Mouse (Mus musculus): ENCODE measurements around the gene Zfp273.
"Not testable (repeated sequence)": the region's sequence is repeated elsewhere in the genome, so short reads cannot be mapped to it uniquely, and the experiment has no call there.

Gene Zfp273

GRCm38 (mm10) chr13:67867899-67868298, 54.4 kb downstream of the Zfp273 start:
- no peak for DNase-seq (ENCODE audit: low spot score)

DNA sequence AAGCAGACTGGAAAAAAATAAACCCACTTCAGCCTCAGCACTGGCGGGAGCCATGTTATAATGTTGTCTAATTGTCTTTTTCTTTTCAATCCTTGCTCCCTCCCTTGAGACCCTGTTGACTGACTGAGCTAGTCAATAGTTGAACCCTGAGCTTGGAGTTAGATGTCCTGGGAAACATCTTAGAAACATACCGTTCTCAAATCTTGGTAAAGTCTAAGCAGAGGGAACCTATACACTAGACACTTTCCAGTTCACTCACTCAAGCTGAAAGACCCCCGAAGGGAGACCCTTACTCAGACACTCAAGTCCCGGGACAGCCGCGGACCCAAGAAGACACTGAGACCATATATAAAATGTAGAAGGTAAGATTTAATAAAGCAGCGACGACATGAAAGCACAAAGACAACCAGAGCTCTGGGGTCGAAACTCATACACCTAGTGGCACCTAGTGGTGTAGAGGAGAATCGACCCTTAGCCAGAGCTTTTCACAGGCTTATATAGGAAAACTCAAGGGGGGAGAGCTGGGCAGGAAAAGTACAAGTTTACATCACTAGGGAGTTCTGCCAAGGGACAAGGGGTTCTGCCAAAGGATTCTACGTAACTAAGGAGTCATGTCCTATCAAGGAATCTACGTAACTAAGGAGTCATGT, 62.6 kb downstream of the Zfp273 start:
- not testable (repeated sequence) for DNase-seq (ENCODE audit: low spot score)

All from lung, postnatal 25 days (tissue).